Mouse (Mus musculus): ENCODE results near the gene Gm7247.
"Not testable (repeated sequence)": the region's sequence is repeated elsewhere in the genome, so short reads cannot be mapped to it uniquely, and the experiment has no call there.

The Gm7247 gene

GRCm38 (mm10) chr14:51495781-51496180, 134.2 kb downstream of the Gm7247 start:
- DNase-seq (ENCODE audit: low read depth in 2 of 2, low spot score in 2 of 2): no peak

GRCm38 (mm10) chr14:51496955-51497354, 135.4 kb downstream of the Gm7247 start:
- DNase-seq (ENCODE audit: low read depth in 2 of 2, low spot score in 2 of 2): no peak

DNA sequence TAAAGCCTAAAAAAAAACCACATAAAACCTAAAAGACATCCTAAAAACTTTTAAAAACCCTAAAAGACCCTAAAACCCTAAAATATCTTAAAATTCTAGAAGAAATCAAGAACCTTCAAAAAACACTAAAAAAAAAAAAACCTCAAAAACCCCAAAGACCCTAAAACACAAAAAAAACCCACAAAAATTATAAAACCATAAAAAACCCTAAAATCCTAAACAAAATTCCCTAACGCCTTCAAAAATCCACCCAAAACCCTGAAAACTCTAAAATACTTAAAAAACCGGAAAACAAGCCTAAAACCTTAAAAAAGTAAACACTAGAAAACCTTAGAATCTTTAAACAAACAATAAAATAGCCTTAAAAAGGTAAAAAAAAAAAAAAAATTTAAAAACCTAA, 136.4 kb downstream of the Gm7247 start:
- DNase-seq (ENCODE audit: low read depth in 2 of 2, low spot score in 2 of 2): no peak

GRCm38 (mm10) chr14:51499707-51500275, 138.2 kb downstream of the Gm7247 start:
- no peak for DNase-seq (ENCODE audit: low read depth in 2 of 2, low spot score in 2 of 2)

DNA sequence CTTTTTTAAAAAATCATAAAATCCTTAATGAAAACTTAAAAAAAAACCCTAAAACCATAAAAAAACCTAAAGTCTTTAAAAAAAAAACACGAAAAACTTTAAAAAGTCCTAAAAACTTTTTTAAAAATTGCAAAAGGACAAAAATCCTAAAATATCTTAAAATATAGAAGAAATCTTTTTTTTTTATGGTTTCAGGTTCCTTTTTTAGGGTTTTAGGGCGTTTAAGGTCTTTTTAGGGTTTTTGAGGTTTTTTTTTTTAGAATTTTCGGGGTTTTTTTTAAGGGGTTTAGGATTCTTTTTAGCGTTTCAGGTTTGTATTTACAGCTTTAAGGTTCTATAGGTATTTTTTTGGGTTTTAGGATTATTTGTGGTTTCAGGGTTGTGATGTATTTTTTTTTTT, 138.9 kb downstream of the Gm7247 start:
- no peak for DNase-seq (ENCODE audit: low read depth in 2 of 2, low spot score in 2 of 2)

- DNase-seq (ENCODE audit: low read depth in 2 of 2, low spot score in 2 of 2): no peak
Observed at GRCm38 (mm10) chr14:51507416-51507815, 145.9 kb downstream of the Gm7247 start.

GRCm38 (mm10) chr14:51552490-51552889, 190.9 kb downstream of the Gm7247 start, which contains the start of gene Gm5622:
TSS of gene Gm5622 (plus strand) at chr14:51552790.
- no peak for DNase-seq (ENCODE audit: low read depth in 2 of 2, low spot score in 2 of 2)

GRCm38 (mm10) chr14:51573963-51574362, 212.4 kb downstream of the Gm7247 start, which contains the start of gene Gm17175:
TSS of gene Gm17175 (minus strand) at chr14:51574063.
- DNase-seq (ENCODE audit: low read depth in 2 of 2, low spot score in 2 of 2): not testable (repeated sequence)

- DNase-seq (ENCODE audit: low read depth in 2 of 2, low spot score in 2 of 2): not testable (repeated sequence)
Observed at GRCm38 (mm10) chr14:51592039-51592438, 230.5 kb downstream of the Gm7247 start, which contains the start of gene Gm17174. TSS of gene Gm17174 (minus strand) at chr14:51592139.

GRCm38 (mm10) chr14:51611210-51611609, 249.7 kb downstream of the Gm7247 start, which contains the start of gene Gm17078:
TSS of gene Gm17078 (minus strand) at chr14:51611310.
- no peak for DNase-seq (ENCODE audit: low read depth in 2 of 2, low spot score in 2 of 2)

Data from CD8-positive naive resting alpha-beta T cell, adult 2 months (primary cell).